Mouse (Mus musculus): Measurements from ENCODE around the gene Apoc3. TPM values are rescaled to one million over a fixed set of nuclear protein-coding genes. Genes with fewer than 3 reads are reported as not detected.

Gene Apoc3
- 1 to 10 TPM in 3 of 4 experiments, not detected in 1; 1.5 to 4.7 (median 4.2) TPM for total RNA-seq (2022)

DNA sequence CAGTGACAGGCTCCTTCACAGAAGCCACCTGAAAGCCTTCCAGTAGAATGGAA, at the start of gene Apoc3:
Apoc3 (minus strand) TSS at position 41 of the 53 bp plus-strand sequence.
- no peak for DNase-seq

DNA sequence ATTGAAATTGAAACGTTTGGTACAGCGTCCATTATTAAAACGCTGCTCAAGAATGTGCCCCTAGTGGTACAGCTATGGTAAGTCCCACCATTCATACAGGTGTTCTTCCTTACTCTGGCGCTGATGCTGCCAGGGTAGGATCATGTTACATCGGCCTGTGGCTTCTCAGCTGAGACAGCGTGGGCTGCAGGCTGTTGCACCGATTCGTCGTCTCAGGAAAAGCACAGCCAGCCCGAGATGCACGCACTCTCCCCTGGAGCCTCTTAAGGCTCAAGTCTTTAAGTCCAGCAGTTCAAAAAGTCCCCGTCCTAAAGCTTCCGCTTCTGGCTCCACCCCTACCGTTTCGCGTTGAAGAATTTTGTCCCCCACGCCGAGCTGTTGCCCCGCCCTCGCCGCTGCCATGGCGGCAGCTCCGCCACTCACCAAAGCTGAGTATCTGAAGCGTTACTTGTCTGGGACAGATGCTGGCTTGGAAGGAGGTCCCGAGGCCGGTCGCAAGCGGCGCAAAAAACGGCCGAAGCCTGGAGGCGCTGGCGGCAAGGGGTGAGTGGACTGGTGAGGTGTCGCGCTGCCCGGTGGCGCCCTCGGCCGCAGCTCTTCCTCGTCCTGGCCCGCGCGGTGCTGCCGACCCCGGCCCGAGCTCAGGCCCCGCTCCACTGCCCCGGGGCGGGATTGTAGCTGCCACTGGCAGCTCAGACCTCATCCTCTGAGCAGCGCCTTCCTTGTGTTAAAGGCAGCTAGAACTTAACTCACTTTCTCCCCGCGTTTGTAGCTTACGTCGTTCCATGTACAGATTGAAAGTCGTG, 47.4 kb upstream of the Apoc3 start, which contains the start of gene Bud13:
Bud13 (plus strand) TSS at position 378 of the 806 bp plus-strand sequence.
- peak; percentile 87 for DNase-seq

DNA sequence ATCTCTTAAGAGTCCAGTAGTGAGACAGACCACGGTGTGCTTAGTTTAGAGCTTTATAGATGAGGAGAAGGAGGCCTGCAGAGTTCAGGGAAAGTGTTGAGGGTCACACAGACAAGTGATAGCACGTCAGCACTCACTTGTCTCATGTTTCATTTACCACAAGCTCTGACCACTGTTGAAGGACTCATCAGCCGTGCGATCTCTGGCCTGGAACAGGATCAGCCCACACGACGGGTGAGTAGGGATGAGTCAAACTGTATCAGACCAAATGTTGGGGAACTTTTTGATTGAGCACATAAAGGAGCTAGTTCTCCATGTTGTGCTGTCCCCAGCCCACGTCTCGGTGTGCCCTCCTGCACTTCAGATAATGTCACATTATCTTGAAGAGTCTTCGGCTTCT, 39.1 kb upstream of the Apoc3 start:
- DNase-seq: no peak

DNA sequence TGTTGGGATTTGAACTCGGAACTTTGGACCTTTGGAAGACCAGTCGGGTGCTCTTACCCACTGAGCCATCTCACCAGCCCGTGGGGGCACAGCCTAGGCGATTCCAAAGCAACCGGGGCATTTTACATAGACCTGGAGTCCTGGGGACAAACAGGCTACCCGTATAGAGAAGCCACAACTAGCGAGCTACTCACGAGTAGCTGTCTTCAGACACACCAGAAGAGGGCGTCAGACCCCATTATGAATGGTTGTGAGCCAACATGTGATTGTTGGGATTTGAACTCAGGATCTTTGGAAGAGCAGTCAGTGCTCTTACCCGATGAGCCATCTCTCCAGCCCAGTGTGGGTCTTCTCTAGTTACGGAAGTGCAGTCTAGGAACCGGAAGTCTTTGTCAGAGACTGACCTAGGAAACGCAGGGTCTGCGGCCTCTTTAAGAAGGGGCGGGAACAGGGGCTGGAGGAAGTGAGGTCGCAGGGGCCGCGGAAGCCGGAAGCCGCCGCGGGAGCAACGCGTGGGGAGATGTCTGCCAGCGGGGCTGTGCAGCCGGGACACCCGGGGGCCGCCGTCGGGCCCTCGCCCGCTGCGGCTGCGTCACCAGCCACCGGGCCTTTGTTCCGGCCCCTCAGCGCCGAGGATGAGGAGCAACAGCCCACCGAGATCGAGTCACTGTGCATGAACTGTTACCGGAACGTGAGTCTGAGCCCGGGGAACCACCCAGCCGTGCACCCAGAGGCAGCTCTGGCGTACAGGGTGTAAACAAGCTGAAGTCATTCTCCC, 37.4 kb upstream of the Apoc3 start, which contains the start of gene Zpr1:
Zpr1 (plus strand) TSS at position 388 of the 778 bp plus-strand sequence.
- DNase-seq: peak; percentile 88

DNA sequence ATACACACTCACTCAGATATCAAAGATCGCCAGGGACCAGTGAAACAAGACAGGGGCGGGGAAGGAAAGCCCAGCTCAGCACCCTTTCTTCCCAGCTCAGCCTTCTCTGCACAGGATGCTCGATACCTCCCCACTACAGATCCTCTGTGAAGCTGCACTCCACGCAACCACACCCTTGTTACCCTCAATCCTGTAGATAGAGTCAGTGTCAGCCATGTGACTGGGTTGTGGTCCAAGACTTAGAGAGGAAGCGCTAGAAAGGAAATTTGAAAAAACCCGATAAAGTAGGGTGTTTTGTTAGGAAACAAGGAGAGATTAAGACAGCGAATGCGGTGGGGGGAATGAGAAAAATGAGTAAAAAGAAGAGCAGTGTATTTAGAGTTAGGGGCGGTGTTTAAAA, 36.6 kb upstream of the Apoc3 start:
- no peak for DNase-seq

DNA sequence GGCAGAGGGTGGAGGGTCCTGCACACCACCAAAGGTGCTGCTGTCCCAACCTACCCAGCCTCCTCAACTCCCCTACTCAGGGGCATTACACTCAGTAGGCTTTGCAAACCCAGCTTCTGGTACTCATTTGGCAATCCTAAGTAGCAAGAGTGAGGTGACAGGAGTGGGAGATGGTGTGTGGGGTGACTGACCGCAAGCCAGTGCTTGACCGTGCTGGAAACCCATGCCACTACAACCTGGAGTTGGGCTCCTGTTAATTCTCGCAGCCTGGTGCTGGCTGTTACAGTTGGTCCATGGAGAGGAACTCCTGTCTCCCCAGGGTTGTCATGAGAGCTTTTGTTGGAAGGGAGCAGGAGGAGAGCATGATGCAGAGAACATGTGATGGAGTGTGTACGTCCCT, 35.3 kb upstream of the Apoc3 start:
- DNase-seq: no peak

DNA sequence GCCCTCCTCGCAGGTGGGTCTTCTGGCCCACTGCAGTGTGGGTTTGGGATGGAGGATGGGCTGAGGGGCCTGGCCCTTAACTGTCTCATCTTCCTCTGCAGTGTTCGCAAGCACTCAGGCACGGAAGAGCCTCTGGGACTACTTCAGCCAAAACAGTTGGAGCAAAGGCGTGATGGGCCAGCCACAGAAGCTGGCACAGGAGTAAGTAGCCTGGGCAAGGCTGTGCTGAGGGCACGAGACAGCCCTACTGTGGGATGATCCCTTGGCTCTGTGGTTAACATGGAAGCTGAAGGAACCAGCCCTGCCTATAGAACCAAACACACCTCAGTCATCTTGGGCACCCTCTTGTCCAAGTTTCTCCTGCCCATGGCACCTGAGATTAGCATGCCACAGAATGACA, 33.7 kb upstream of the Apoc3 start:
- no peak for DNase-seq

DNA sequence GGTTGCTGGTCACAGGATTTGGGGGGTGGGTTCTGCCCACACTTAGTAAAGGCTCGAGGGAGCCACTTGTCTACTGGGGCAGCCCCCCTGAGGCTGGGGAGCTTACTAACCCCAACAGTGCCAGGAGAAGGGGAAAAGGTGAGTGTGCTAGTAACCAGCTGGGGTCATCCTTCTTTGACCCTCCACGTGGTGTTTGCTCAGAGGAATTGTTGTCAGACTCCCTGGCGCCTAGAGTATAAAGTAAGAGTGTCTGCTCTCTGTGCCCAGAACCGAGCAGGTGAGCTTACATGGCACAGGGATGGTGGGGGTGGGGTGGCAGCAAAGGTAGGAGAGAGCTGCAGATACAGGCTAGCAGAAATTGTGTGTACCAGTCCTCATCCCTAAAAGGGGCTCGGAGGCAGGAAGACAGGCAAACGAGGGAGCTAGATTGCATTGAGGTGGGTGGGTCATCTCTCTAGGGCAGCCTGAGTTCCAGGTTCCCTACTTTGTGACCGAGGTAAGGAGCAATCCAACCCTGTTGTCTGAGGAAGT, 33.0 kb upstream of the Apoc3 start, which contains the start of gene Apoa5:
Apoa5 (plus strand) TSS at position 291 of the 531 bp plus-strand sequence.
- no peak for DNase-seq

DNA sequence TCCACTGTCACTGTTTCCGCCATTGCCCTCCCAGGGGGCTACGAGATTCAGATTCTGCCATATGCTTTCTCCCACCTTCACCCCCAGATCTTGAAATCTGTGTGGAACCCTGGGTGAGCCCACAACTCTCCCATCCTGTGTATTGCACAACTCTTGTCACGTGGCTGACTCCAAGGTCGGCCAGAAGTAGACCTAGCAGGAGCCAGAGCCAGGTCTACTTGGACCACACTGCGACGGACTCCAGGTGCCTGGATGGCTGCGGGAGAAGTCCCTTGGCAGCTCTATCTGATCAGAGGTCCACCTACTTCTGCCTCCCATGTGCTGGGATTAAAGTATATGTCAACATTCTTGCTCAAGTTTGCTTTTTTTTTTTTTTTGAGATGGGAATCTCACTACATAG, 25.7 kb upstream of the Apoc3 start:
- no peak for DNase-seq

DNA sequence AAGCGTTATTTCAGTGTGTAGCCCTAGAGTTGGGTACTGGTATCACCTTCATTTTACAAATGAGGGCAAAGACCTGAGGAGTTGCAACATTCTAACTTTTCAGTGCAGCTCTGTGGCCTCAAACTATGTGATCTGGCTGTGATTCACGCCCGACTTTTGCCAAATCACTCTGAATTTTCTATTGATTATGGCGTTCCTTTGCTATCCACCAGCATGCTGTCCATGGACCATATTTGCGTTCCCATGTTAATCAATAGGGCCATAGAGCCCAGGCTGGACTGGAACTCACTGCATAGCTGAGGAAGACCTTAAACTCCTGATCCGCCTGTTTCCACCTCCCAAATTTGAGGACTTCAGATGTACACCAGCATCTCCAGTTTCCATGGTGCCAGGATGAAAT, 23.7 kb upstream of the Apoc3 start:
- no peak for DNase-seq

DNA sequence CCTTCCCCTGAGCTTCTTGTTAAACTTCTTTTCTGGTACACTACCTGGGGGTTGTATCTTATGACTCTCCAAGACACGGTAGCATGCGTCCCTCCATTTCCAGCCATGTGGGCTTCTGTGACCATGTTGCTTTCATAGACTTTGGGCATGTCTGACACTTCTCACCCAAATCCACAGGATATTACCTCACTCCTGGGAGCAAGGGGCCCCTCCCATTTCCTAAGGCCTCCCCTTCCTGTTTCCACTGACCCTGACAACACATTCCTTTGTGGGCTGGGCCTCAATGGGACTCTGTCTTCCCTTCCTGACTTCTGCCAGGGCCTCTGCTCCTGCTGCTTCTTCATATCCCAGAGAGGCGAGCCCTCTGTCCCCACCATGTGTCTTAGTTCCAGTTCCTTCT, 22.1 kb upstream of the Apoc3 start:
- DNase-seq: no peak

DNA sequence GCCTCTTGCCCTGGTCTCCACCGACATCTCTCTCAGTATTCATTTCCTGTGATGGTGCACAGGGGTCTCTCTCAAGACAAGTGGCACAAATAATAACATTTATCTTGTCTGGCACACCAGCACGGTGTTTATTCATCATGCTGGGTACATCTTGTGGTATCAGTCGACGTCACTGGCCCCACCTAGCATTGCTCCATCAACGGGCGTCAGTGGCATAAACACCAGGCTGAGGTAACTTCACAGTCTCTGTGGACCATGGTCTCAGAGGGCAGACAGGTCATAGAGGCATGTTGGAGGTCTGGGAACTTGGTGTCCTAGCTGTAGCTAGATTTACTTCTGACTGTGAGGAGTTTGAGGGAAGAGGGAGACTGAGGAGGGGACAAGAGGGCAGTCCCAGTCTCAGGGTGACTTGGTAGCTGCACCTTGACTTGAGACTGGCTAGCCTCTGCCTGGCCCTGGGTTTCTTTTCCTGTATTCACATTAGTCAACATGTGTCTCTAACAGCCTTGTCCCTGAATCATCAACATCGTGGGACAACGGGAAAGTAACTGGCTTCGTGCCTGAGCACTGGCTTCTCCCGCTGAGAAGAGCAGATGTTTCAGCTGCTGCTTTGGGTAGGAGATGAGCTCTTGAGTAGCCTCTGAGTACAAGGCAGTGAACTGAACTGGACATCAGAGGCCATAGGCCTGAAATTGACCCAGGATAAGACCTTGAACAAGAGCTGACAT, 21.4 kb upstream of the Apoc3 start:
- no peak for DNase-seq

DNA sequence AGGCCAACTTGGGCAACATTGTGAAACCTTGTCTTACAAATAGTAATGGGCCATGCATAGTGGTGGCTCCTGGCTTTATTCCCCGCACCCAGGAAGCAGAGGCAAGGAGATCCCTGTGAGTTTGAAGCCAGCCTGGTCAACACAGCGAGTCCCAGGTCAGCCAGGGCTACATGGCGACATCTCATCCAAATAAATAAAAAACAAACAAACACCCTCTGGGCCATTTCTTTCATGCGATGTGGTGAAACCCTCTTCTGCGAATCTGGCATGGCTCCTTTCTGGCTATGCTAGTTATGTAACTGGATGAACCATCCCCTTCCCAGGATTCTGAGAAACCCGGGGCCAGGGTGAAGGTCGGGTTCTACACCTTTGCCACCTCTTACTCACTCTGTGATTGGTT, 20.7 kb upstream of the Apoc3 start:
- no peak for DNase-seq

DNA sequence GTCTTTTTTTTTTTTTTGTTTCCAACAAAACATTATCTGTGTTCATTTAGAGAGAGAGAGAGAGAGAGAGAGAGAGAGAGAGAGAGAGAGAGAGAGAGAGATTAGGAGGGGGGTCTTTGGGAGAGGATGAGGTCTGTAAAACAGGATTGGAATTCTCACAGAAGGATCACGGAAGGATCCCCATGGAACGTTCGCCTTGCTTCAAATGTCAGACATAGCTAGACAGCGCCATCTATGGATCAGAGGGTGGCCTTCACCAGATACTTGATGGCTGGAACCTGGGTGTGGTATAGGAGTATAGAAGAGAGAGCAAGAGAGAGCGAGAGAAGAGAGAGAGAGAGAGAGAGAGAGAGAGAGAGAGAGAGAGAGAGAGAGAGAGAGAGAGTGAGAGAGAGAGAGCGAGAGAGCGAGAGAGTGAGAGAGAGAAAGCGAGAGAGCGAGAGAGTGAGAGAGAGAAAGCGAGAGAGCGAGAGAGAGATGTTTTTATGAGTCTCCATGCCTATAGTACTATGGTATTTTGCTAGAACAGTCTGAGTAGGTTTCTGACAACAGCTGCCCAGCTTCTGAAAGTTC, 11.4 kb upstream of the Apoc3 start:
- DNase-seq: peak; percentile 29

DNA sequence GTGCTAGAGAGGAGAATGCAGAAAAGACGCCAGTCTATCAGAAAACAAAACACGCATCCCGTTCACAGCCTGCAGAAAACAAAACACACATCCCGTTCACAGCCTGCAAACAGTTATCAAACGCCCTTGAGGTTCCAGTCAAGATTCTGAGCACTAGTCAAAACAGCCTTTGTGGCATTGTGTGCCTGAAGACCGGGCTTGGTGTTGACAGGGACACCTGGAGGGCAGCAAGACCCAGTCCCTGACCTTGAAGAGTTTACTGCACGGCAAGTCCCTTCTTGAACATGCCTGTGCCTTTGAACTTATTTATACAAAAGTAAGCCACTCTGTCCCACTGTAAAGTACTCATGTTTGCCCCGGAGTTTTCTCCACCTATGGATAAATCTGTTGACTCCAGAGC, 8.1 kb upstream of the Apoc3 start:
- DNase-seq: no peak

DNA sequence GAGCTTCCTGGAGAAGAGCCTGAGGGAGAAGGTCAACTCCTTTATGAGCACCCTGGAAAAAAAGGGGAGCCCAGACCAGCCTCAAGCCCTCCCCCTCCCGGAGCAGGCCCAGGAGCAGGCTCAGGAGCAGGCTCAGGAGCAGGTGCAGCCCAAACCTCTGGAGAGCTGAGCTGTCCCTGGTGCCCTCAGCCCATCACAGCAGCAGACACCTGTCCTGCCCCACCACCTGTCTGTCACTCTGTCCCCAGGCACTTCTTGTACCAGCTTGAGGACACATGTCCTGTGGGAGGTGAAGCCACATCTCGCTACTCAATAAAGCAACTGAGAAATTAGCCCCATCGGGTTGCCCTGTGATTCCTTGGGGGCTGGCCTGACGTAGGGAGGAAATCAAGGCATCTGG, 7.7 kb upstream of the Apoc3 start:
- no peak for DNase-seq

DNA sequence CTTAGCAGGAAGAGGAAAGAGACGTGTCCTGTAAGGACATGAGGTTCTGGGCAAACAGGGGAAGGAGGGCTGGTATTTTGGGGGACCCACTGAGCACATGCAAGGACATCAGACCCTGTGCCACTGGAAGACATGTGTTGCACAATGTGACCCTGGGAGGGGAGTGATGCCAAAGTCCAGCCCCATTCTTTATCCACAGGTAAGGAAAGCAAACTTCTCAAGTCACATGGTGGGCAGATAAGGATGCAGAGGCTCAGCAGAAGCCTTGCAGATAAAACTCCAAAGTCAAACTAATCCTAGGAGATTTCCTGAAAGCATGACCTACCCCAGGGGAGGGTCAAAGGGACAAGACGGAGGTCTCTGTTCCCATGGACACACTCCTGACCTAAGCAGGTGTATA, 6.4 kb upstream of the Apoc3 start:
- no peak for DNase-seq

DNA sequence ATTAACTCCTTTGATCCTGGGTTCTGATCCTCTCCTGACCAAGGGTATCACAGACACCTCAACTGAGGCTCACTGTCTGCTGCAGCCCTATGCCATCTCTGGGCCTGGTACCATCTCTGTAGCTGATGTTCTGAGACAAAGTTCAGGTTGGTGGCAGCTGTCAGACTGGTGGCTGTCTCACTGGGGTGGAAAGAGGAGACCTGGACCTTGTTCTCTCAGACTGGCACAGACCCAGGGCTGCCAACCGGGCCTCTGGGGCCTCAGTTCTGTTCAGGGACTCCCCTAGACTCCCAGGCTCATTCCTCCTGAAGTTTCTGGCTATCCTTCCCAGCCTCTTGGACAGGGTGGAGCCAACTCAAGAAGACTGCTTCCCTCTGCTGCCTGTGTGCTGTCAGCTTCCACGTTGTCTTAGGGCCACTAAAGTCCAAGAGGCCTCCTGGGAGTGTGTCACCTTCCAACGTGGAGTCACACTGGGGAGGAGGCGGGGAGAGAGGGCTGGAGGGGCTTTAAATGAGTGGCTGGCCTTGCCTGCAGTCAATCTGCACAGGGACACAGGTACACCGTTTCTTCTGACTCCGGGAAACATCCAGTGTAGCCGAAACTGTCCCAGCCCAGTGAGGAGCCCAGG, 5.2 kb upstream of the Apoc3 start, which contains the start of gene Apoa4:
Apoa4 (plus strand) TSS at position 171 of the 628 bp plus-strand sequence.
- no peak for DNase-seq

DNA sequence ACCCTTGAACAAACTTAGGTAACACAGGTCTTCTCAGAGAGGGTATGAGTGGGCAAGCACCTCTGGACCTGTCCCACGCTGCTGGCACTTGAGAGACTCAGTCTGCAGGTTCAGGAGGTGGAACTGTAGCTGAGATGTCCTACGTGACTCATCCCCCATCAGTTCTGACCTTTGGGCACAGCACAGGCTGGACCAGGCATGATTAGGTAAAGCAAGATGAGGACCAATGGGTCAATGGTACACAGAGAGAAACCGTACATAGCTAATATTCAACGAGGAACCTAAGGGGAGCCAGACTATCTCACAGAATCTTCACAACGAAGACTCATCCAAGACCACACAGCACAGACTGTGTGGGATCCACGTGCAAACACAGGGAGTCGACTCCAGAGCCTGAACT, 3.4 kb upstream of the Apoc3 start:
- DNase-seq: no peak

DNA sequence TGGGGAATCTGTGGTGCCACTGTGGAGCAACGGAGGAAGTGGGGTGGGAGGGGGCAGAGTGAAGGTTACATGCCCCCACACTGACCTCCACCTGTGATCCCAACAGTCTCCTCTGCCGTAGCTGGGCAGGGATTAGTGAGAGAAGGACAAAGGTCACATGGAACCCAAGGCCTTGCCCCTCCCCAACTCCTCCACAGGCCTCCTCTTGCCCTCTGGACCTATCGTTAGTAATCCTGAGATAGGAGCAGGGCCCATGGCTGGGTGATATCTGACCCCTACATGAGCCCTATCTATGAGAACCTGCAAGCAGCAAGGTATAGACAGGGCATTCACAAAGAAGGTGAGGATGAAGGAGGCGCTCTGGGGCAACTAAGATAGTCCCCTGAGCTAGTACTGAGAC, 213 bp upstream of the Apoc3 start:
- no peak for DNase-seq

DNA sequence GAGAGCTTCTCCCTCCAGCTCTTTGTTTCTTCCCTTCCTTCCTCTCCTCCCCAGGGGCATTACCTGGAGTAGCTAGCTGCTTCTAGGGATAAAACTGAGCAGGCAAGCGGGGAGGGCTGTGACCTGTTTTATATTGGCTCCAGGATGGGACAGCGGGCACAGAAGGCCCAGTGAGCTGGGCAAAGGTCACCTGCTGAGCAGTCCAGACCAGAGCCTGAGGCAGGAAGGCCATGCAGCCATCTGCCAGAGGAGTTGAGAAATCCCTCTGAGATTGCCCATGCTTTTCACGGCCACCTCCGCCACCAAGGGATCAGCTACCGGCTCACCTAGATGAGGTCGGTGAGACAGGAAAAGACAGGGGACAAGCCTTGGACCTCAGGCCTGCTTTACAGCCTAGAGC, 240 bp downstream of the Apoc3 start:
- peak; percentile 36 for DNase-seq

DNA sequence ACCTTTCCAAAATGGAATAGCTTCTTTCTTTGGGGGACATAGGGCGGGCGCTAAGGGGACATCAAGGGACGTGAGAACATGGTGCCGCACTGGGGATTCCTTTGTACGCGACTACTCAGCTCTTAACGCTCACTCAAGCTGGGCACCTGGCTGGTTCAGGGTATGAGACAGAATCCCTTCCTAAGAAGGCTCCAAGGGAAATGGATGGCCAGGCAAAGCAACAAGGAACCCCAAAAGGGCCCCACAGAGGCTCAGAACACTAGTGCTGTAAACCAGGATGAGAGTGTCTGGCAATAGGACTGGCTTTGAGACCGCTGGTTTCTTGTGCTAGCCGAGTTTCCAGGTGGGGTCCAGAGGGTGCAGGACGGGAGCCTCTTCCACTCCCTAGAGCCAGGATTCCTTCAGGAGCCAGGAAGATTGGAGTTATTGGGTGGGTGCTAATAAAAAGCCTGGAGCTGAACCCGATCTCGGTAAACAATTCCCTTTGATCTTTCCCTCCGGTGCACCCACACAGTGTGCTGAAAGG, 4.9 kb downstream of the Apoc3 start:
- no peak for DNase-seq

All from adrenal gland, adult 8-10 months (tissue).